Mouse (Mus musculus) 3134 (cell line): ENCODE results near the gene Gm29735.
"Not testable (repeated sequence)": the region's sequence is repeated elsewhere in the genome, so short reads cannot be mapped to it uniquely, and the experiment has no call there.

Source experiments
- DNase-seq: peaks from one replicate; pipeline ENCODE4 v3.0.0-alpha.2; 2011; ENCODE audit warnings: low spot score; ENCODE audit not compliant: insufficient read length; ENCODE audit errors: extremely low read depth

Gm29735 gene

GRCm38 (mm10) chr7:142157013-142157412 lies at the start of gene Gm29735:
Gene Gm29735, minus strand, starts transcription at chr7:142157113.
- not testable (repeated sequence) for DNase-seq

- no peak for DNase-seq
These were observed 48.6 kb upstream of the Gm29735 start for GRCm38 (mm10) chr7:142205488-142205887.

GRCm38 (mm10) chr7:142201064-142201463 lies 44.2 kb upstream of the Gm29735 start, which contains the start of gene Krtap5-3:
Gene Krtap5-3, plus strand, starts transcription at chr7:142201364.
- no peak for DNase-seq

- DNase-seq = no peak
These were observed 41.8 kb upstream of the Gm29735 start for GRCm38 (mm10) chr7:142198748-142199147.

- no peak for DNase-seq
These were observed 33.4 kb upstream of the Gm29735 start, which contains the start of gene Gm10153 for GRCm38 (mm10) chr7:142190289-142190688. Gene Gm10153, minus strand, starts transcription at chr7:142190389.

GRCm38 (mm10) chr7:142188156-142188555 lies 31.2 kb upstream of the Gm29735 start:
- no peak for DNase-seq

- DNase-seq = no peak
These were observed 24.1 kb upstream of the Gm29735 start for GRCm38 (mm10) chr7:142181021-142181420.

GRCm38 (mm10) chr7:142178685-142179084 lies 21.8 kb upstream of the Gm29735 start:
- no peak for DNase-seq

GRCm38 (mm10) chr7:142175905-142176304 lies 19.0 kb upstream of the Gm29735 start, which contains the start of gene Krtap5-2:
Gene Krtap5-2, minus strand, starts transcription at chr7:142176005.
- not testable (repeated sequence) for DNase-seq

- no peak for DNase-seq
These were observed 12.9 kb upstream of the Gm29735 start for GRCm38 (mm10) chr7:142169836-142170235.

- DNase-seq = not testable (repeated sequence)
These were observed 8.7 kb upstream of the Gm29735 start, which contains the start of gene Gm4553 for GRCm38 (mm10) chr7:142165639-142166038. Gene Gm4553, minus strand, starts transcription at chr7:142165739.

- no peak for DNase-seq
These were observed 2.5 kb upstream of the Gm29735 start for GRCm38 (mm10) chr7:142159366-142159765.

- no peak for DNase-seq
These were observed 1.6 kb downstream of the Gm29735 start for GRCm38 (mm10) chr7:142155308-142155707.

GRCm38 (mm10) chr7:142152191-142152590 lies 4.7 kb downstream of the Gm29735 start:
- DNase-seq = no peak

- DNase-seq = no peak
These were observed 8.3 kb downstream of the Gm29735 start for GRCm38 (mm10) chr7:142148633-142149032.

GRCm38 (mm10) chr7:142146033-142146432 lies 10.9 kb downstream of the Gm29735 start:
- no peak for DNase-seq

- DNase-seq = no peak
These were observed 11.4 kb downstream of the Gm29735 start for GRCm38 (mm10) chr7:142145413-142145940.

- DNase-seq = no peak
These were observed 12.4 kb downstream of the Gm29735 start, which contains the start of gene Gm45337 for GRCm38 (mm10) chr7:142144507-142144906. Gene Gm45337, minus strand, starts transcription at chr7:142144607.

- peak; percentile 54 for DNase-seq
These were observed 13.4 kb downstream of the Gm29735 start for GRCm38 (mm10) chr7:142143506-142144010.

GRCm38 (mm10) chr7:142140696-142141095 lies 16.2 kb downstream of the Gm29735 start:
- DNase-seq = no peak

GRCm38 (mm10) chr7:142135934-142136333 lies 21.0 kb downstream of the Gm29735 start, which contains the start of gene Gm39115:
Gene Gm39115, minus strand, starts transcription at chr7:142136034.
- not testable (repeated sequence) for DNase-seq
